Mouse (Mus musculus) adrenal gland, adult (tissue): ENCODE results near the gene H2afv.
"Not testable (repeated sequence)": the region's sequence is repeated elsewhere in the genome, so short reads cannot be mapped to it uniquely, and the experiment has no call there.

Experiments
- DNase-seq, 2 experiments: peaks; one replicate each; pipeline ENCODE4 v3.0.0; 2022 to 2023; ENCODE audit warnings: low spot score in 1 of 2; ENCODE audit not compliant: inconsistent age in 2 of 2

H2afv gene

DNA sequence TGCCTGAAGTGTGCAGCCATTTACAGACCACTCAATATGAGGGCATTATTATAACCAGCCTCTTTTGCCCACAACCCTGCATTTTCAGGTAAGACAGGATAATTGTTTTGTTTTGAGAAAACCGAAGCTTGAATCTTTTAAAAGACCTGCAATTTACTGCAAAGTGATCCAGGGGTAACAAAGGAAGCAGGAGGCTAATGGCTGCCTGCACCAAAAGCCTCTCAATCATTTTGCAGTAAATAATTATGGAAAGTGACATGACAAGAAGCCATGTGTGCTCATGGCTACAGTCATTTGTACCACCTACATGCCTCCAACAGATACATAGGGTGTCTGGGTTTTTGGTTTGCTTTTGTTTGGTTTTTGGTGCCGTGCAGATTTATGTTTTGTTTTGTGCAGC, 26.8 kb upstream of the H2afv start:
- peak in 1 of 2 experiments; percentile 40 for DNase-seq

DNA sequence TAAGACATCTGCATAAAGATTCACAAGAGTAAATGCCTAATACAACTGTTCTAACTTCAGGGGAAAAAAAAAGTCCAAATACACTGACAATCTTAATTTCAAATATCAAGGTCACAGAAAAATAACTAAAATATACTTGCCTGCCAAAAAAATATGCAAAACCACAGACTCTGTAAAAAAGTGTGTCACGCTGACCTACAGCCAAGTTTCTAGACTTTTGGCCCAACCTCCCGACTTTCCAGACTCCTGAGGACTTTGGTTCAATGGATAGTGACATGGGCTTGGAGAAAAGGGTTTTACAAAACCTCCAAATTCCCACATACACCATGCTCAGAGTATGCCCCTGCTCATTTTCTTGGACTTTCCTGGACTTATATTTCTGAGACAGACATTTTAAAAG, 24.3 kb upstream of the H2afv start:
- peak; percentile 53 to 82 for DNase-seq

DNA sequence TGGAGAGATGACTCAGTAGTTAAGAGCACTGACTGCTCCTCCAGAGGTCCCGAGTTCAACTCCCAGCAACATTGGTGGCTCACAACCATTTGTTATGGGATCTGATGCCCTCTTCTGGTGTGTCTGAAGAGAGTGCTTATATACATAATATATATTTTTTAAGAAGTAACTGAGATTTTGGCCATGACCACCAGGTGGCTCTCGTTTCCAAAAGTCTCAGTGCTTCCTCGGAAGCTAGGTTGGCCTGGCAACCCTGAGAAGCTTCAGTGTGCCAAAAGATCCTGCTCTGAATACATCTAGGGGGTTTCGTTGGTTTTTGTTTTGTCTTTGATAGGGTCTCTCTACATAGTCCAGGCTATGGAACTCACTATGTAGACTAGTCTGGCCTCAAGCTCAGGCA, 20.9 kb upstream of the H2afv start:
- DNase-seq = peak; percentile 58 to 85

DNA sequence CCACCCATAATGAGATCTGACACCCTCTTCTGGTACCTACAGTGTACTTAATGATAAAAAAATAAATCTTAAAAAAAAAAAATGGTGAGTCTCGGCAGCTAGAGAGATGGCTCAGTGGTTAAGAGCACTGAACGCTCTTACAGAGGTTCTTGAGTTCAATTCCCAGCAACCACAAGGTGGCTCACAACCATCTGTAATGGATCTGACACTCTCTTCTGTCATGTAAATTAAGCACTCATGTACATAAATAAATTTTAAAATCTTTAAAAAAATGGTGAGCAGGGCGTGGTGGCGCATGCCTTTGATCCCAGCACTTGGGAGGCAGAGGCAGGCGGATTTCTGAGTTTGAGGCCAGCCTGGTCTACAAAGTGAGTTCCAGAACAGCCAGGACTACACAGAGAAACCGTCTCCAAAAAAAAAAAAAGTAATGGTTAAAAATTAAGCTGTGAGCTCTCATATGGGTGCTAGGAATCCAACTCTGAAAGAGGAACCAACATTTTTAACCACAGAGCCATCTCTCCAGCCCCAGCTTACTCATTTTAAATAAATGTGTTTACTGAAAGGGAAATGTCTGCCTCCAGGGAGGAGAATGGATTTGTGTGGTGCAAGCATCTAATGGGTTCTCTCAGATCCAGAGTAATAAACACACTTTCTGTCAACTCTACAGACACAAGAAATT, 19.1 kb upstream of the H2afv start:
- no peak for DNase-seq

DNA sequence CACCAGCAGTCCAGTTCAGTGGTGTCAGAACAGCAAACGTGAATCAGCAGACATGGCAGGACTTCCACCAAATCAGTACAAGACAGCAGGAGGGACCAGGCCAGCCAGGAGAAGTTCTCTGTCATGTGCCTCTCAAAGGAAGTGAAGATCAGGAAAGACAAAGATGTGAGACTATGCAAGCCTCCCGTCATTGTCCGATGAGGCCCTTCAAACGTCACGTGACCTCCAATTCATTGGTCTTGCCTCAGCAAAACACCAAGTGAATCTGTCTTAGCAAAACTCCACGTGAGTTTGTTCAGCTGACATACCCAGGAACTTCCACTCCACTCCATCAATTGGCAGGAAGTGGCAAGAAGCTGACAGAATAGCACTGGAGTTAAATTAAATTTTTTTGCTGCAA, 11.8 kb upstream of the H2afv start:
- no peak for DNase-seq

DNA sequence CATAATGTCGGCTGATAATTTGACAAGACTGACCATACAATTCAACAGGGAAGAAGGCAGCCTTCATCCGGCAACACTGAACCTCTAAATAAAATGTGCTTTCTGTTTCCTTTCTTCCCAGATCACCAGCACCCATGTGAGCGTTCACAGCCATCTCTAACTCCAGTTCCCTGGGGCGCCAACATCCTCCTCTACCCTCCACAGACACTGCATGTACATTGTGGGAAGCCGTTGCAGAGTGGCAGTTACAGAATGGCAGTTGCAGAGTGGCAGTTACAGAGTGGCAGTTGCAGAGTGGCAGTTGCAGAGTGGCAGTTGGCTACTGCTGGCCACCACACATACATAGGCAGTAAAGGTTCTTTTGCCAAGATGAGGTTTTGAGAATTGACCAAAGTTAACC, 3.9 kb upstream of the H2afv start:
- not testable (repeated sequence) for DNase-seq

DNA sequence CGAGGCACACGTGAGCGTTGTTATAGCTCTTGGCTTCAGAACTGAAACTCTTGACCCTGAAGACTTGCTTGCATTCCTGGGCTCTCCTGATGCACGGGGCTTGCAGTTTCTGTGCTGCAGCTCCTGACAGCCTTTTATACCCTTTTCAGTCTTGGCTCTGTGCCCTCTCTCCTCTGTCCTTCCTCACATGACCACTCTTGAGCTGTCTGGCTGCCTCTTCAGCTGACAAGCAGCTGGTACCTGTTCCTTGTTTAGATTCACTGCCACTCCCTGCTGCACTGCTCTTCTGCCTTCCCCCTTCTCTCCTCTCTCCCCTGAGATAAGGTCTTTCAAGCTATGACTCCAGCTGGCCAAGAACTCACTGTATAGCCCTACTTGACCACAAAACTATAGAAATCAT, 3.2 kb upstream of the H2afv start:
- DNase-seq = no peak

DNA sequence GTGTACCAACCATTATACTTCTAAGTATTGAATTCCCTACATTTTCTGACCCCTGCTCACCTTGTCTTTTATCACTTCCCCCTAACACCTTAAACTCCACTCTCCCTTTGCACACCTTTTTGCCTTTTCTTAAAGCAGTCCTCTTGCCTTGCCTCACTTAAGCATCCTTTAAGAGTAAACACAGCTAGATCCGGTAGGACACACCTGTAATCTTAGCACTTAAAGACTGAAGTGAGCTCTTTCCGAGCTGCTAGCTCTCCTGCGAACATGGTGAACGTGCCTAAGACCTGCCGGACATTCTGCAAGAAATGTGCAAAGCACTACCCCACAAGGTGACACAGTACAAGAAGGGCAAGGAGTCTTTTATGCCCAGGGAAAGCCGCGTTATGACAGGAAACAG, 1.7 kb upstream of the H2afv start:
- DNase-seq = no peak

DNA sequence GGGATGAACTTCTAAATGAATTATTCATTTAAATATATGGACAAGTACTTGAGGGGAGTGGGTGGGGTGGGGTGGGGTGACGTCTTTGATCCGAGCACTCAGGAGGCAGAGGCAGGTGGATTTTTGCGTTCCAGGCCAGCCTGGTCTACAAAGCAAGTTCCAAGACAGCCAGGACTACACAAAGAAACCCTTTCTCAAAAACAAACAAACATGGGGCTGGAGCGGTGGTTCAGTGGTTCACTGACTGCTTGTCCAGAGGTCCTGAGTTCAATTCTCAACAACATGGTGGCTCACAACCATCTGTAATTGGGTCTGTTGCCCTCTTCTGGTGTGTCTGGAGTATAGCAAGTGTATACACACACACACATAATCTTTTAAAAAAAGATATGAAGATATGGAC, 1.2 kb upstream of the H2afv start:
- no peak for DNase-seq

DNA sequence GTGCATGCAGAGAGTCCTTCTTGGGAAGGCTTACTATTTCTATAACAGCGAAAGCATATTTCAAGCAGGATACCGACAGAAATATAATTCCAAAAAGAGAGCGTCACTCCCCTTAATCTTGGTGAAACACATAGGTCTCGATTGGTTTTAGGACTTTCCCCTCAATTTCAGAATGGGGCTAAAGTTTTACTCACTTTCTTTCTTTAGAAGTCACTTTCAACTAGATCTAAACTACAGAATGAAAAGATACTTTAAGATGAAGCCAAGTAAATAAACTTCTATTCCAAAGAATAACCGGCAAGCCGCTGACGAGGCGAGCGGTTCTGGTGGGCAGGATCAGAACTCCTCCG, 541 bp downstream of the H2afv start:
- DNase-seq = no peak

DNA sequence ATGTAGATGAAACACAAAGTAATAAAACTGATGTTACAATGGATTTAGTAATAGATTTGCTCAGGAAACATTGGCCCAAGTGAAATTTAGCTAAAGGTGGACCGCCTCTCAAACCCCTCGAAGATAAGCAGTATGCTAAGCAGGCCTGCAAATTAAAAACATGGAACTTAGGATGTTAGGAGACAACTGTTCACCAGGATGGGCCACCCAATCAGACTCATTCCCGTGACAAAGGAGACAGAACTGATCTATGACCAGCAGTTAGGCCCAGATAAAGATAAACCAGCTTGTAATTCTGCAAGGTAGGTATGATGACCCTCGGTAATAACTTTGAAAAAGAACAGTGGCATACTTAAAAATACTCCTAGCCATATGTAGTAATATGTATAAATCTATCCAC, 1.1 kb downstream of the H2afv start:
- DNase-seq = peak in 1 of 2 experiments; percentile 51

DNA sequence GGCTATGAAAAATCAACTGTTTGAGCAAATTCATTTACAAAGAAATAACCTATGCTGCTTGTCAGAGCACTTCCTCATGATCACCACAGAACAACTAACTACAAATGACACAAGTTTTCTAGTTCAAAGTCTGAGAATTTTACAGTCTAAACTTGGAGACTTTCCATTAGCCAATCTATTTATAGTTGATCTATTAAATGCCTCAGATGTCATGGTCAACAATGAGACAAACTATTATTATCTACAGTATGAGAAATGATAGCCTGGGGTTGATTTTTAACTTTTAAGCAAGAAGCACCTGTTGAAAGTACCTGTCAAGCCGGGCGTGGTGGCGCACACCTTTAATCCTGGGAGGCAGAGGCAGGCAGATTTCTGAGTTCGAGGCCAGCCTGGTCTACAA, 1.7 kb downstream of the H2afv start:
- DNase-seq = peak in 1 of 2 experiments; percentile 50

DNA sequence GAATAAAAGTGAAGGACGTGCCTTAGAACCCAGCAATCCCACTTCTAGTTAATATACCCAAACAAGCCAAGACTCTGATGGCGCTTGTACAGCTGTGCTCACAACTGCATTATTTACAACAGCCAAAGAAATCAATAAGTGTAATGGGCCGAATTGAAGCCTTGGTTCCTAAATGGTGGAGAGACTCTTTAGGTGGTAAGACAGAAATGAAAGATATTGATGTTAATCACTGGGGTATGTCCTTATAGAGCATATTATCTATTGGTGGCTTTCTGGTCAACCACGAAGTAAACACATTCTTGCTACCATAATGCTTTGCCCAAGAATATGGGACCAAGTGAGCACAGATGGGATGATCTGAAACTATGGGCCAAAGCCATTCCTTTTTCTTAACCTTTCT, 4.1 kb downstream of the H2afv start:
- no peak for DNase-seq

DNA sequence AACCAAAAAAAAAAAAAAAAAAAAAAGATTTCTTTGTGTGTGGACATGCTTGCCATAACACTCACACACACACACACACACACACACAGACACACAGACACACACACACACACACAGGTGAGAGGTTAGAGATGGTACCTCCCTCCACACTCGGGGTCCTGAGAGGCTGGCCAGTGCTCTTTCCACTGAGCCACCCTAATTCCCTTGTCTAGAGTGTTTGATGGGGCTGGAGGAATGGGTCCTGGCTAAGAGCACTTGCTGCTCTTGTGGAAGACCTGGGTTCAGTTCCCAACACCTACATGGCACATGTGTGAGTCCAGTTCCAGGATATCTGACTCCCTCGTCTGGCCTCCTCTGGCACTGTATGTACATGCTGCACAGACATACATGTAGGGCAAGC, 6.6 kb downstream of the H2afv start:
- DNase-seq = no peak

DNA sequence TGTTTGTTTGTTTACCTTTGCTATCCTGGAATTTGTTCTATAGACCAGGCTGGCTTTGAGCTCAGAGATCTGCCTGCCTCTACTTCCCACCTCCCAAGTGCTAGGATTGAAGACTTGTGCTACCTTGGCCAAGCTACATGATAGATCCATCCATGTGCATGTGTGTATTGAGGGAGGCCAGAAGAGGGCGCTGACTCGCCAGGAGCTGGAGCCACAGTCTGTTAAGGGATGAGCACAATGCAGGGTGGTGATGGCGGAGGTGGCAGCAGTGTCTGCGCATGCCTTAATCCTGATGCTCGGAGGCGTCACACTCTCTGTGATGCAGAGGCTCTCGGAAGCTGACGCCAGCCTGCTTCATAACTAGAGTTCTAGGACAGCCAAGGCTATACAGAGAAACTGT, 7.8 kb downstream of the H2afv start:
- DNase-seq = peak; percentile 57 to 77

DNA sequence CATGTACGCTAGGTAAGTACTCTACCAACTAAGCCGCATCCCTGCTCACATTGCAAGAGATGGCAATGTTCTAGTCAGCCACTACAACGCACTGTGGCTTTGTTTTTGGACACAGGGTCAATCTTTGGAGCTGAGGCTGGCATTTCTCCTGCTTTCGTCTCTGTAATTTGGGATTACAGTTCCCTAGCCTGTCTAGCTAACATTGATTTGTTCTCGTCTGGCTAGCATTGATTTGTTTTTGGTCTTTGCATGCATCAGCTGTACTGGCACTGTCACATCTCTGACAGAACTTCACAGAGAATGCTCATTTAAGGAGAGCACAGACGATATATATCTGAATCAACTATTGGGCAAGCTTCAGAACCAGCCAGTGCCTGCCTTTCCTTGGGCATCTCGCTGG, 14.1 kb downstream of the H2afv start:
- no peak for DNase-seq

DNA sequence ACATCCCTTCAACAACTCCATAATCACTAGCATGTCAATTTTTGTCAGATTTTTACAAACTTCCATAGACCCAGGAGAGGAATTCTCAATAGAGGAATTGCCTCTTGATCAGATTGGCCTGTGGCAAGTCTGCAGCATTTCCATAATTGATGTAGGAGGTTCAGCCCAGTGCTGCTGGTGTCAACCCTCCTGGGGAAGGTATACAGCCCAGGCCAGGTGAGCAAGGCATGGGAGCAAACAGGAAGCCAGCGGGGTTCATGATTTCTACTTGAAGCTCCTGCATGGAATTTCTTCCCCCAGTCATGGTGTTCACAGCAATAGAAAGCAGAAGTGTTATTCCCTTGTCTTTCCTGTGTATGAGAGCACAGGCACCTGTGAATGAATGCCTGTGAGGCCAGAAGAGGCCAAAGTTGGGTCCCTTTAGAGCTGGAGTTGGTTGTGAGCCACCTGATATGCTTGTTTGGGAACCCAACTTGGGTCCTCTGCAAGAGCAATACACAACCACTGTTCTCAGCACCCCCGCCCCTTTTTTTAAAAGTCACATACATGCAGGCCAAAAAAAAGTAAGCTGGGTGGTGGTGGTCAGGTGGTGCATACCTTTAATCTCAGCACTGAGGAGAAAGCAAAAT, 23.4 kb downstream of the H2afv start:
- DNase-seq = no peak

DNA sequence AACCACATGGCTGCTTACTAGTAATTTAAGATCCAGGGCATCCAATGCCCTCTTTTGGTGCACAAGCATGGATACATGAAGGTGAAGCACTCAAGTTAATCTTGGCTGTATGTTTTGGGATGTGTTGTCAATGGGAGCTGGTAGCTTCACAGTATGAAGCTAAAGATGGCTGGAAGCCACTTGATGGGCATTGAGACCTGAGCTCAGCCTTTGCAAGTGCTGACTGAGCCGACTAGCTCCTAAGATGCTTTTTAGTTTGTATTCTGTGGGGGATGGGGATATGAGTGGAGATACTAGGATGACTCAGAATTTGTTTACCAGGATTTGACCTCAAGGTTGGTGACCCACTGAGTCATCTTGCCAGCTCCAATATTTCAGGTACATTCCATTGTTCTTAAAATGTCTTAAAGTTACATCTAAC, 23.9 kb downstream of the H2afv start:
- peak in 1 of 2 experiments; percentile 73 for DNase-seq

DNA sequence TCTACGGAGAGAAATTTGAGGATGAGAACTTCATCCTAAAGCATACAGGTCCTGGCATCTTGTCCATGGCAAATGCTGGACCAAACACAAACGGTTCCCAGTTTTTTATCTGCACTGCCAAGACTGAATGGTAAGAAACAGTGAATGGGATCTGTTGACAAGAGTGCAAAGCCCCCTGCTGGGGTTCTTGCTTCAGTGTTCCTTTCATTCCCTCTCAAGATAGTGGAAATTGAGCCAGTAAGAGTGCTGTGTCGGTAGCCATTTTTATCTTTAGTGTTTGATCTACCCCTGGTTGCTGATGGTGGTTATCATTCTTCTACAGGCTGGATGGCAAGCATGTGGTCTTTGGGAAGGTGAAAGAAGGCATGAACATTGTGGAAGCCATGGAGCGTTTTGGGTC, 25.1 kb downstream of the H2afv start:
- not testable (repeated sequence) for DNase-seq

DNA sequence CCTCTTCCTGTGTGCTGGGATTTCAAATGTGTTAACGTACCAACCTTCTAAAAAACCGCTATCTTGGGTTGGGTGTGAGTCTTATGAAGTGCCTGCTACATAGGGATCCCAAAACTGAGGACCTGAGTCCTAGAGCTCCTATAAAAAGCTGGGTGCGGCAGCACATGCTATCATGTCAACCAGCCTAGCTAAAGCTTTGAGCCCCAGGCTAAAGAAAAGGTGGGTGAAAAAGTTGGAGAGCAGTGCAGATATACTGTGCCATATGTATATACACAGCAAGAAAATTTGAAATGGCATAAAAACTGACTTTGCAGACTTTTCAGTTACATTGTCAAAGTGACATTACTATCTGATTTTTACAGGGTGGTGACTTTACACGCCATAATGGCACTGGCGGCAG, 25.5 kb downstream of the H2afv start:
- DNase-seq = peak in 1 of 2 experiments; percentile 31

DNA sequence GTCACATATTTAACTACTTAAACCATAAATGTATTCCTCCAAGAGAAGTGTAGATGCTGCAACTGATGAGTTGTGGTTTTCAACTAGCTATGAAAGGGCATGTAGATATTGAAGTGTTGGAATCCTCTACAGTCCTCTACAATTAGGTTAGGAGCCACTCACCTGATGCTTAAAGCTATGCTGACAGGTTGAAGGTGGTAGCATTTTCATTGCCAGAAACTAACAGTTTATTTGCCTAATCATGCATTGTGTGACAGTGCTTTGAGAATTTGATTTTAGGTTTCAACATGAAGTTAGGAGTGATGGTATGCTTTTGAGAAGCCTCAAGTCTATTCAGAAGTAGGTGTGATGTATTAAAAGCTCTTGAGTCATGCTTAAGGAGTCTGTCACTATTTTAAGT, 26.8 kb downstream of the H2afv start:
- peak in 1 of 2 experiments; percentile 42 for DNase-seq

DNA sequence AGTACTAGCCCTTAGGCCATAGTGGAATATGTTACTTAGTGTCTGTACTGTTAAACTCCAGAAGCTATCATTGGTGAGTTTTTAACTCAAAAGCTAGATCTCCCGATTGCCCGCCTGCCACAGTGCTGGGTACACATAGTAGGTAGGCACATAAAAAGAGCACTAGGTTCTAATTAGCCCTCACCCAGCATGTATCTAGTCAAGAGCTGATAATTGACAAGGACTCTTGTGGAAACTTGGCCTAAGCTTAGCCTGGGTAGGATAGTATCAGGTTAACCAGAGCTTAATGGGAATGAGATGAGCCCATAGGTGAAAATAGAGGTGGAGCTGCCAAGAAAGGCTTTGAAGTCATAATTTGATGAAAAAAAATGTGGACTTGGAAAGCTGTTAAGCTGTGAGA, 27.2 kb downstream of the H2afv start:
- peak in 1 of 2 experiments; percentile 59 for DNase-seq

DNA sequence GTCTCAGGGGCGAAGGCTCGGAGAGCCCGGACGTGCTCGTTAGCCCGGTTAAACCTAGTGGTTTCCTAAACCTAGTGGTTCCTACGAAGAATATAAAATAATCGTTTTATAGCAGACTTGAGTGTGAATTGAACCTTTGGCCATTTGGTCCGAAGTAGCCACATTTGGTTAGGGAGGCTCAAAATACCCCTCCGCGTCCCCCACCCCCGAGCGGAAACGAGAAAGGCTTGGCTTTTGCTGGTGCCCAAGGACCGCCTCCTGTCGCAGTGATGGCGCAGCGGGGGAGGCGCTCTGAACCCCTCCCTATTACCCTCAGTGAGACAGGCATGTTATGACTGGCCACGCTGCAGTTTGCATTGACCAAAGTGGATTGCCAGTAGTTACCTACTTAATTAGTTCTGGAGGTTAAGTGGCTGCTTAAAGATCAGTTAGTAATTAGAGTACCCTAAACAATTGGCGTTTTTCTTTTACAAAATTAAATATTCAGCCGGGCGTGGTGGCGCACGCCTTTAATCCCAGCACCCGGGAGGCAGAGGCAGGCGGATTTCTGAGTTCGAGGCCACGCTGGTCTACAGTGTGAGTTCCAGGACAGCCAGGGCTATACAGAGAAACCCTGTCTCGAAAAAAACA, 27.7 kb downstream of the H2afv start:
- peak; percentile 90 to 94 for DNase-seq
